Mouse (Mus musculus): Measurements from ENCODE around the gene Tapbp.
A peak's percentile ranks its signal among the peaks of the same experiment; 100 is the strongest.

Tapbp gene

GRCm38 (mm10) chr17:33956336-33956735, 40.6 kb downstream of the Tapbp start:
- TF ChIP-seq NANOG (IDR thresholded peaks at IDR 0.05; ENCODE audit: borderline replicate concordance, low read length) (no peak), CTCF (conservative IDR thresholded peaks at IDR 0.05; ENCODE audit: low read length) (no peak), POU5F1 (IDR thresholded peaks at IDR 0.05; ENCODE audit: borderline replicate concordance, low read length) (no peak)
- H3K27me3 ChIP-seq (ENCODE audit: insufficient read depth, low read length), result no peaks in the 10 kb centered on the region
- peak overlapping the region; percentile 95 for H3K4me3 ChIP-seq (replicated peaks; ENCODE audit: low read length)
- H3K4me1 ChIP-seq (replicated peaks; ENCODE audit: low read depth, low read length), result peaks cover 42% of the 10 kb centered on the region
- H3K9me3 ChIP-seq (ENCODE audit: low read length), result no peaks in the 10 kb centered on the region
- peaks cover 80% of the 10 kb centered on the region for H3K36me3 ChIP-seq (ENCODE audit: insufficient read depth, low read length)

GRCm38 (mm10) chr17:33957493-33957892, 41.8 kb downstream of the Tapbp start:
- no peaks in the 10 kb centered on the region for H3K27me3 ChIP-seq (ENCODE audit: insufficient read depth, low read length)
- peaks cover 80% of the 10 kb centered on the region for H3K36me3 ChIP-seq (ENCODE audit: insufficient read depth, low read length)
- H3K4me3 ChIP-seq (replicated peaks; ENCODE audit: low read length), result no peak overlapping the region
- peaks cover 36% of the 10 kb centered on the region for H3K4me1 ChIP-seq (replicated peaks; ENCODE audit: low read depth, low read length)
- no peaks in the 10 kb centered on the region for H3K9me3 ChIP-seq (ENCODE audit: low read length)
- TF ChIP-seq CTCF (conservative IDR thresholded peaks at IDR 0.05; ENCODE audit: low read length) (no peak), POU5F1 (IDR thresholded peaks at IDR 0.05; ENCODE audit: borderline replicate concordance, low read length) (no peak), NANOG (IDR thresholded peaks at IDR 0.05; ENCODE audit: borderline replicate concordance, low read length) (no peak)

- H3K4me3 ChIP-seq (replicated peaks; ENCODE audit: low read length), result no peak overlapping the region
- peaks cover 27% of the 10 kb centered on the region for H3K4me1 ChIP-seq (replicated peaks; ENCODE audit: low read depth, low read length)
- H3K36me3 ChIP-seq (ENCODE audit: insufficient read depth, low read length), result peaks cover 80% of the 10 kb centered on the region
- no peaks in the 10 kb centered on the region for H3K9me3 ChIP-seq (ENCODE audit: low read length)
- no peak for TF ChIP-seq NANOG (IDR thresholded peaks at IDR 0.05; ENCODE audit: borderline replicate concordance, low read length)
- no peak for TF ChIP-seq POU5F1 (IDR thresholded peaks at IDR 0.05; ENCODE audit: borderline replicate concordance, low read length)
- TF ChIP-seq CTCF (conservative IDR thresholded peaks at IDR 0.05; ENCODE audit: low read length), result no peak
- no peaks in the 10 kb centered on the region for H3K27me3 ChIP-seq (ENCODE audit: insufficient read depth, low read length)
Observed at GRCm38 (mm10) chr17:33958451-33958850, 42.8 kb downstream of the Tapbp start.

GRCm38 (mm10) chr17:33959135-33959534, 43.4 kb downstream of the Tapbp start:
- Histone ChIP-seq H3K4me1 (replicated peaks; ENCODE audit: low read depth, low read length) (peaks cover 22% of the 10 kb centered on the region), H3K36me3 (ENCODE audit: insufficient read depth, low read length) (peaks cover 80% of the 10 kb centered on the region), H3K4me3 (replicated peaks; ENCODE audit: low read length) (no peak overlapping the region), H3K9me3 (ENCODE audit: low read length) (no peaks in the 10 kb centered on the region), H3K27me3 (ENCODE audit: insufficient read depth, low read length) (no peaks in the 10 kb centered on the region)
- TF ChIP-seq POU5F1 (IDR thresholded peaks at IDR 0.05; ENCODE audit: borderline replicate concordance, low read length), result no peak
- no peak for TF ChIP-seq NANOG (IDR thresholded peaks at IDR 0.05; ENCODE audit: borderline replicate concordance, low read length)
- TF ChIP-seq CTCF (conservative IDR thresholded peaks at IDR 0.05; ENCODE audit: low read length), result no peak

DNA sequence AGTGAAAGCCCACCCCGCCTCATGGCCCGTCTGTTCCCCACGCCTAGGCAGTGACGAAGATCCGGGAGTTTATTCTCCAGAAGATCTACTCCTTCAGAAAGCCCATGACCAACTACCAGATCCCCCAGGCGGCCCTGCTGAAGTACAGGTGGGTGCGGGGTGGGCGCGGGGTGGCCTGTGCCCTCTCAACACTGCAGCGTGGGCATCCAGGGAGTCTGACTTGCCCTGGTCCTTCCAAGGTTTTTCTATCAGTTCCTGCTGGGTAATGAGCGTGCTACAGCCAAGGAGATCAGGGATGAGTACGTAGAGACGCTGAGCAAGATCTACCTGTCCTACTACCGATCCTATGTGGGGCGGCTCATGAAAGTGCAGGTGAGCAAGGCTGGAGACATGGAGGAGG, 44.2 kb downstream of the Tapbp start:
- Histone ChIP-seq H3K36me3 (ENCODE audit: insufficient read depth, low read length) (peaks cover 77% of the 10 kb centered on the region), H3K27me3 (ENCODE audit: insufficient read depth, low read length) (no peaks in the 10 kb centered on the region), H3K4me3 (replicated peaks; ENCODE audit: low read length) (no peak overlapping the region), H3K9me3 (ENCODE audit: low read length) (no peaks in the 10 kb centered on the region), H3K4me1 (replicated peaks; ENCODE audit: low read depth, low read length) (peaks cover 17% of the 10 kb centered on the region)
- TF ChIP-seq POU5F1 (IDR thresholded peaks at IDR 0.05; ENCODE audit: borderline replicate concordance, low read length) (no peak), CTCF (conservative IDR thresholded peaks at IDR 0.05; ENCODE audit: low read length) (no peak), NANOG (IDR thresholded peaks at IDR 0.05; ENCODE audit: borderline replicate concordance, low read length) (no peak)

GRCm38 (mm10) chr17:33962876-33963275, 47.2 kb downstream of the Tapbp start:
- Histone ChIP-seq H3K36me3 (ENCODE audit: insufficient read depth, low read length) (peaks cover 86% of the 10 kb centered on the region), H3K4me3 (replicated peaks; ENCODE audit: low read length) (no peak overlapping the region), H3K9me3 (ENCODE audit: low read length) (no peaks in the 10 kb centered on the region), H3K4me1 (replicated peaks; ENCODE audit: low read depth, low read length) (peaks cover 14% of the 10 kb centered on the region), H3K27me3 (ENCODE audit: insufficient read depth, low read length) (no peaks in the 10 kb centered on the region)
- no peak for TF ChIP-seq NANOG (IDR thresholded peaks at IDR 0.05; ENCODE audit: borderline replicate concordance, low read length)
- no peak for TF ChIP-seq POU5F1 (IDR thresholded peaks at IDR 0.05; ENCODE audit: borderline replicate concordance, low read length)
- TF ChIP-seq CTCF (conservative IDR thresholded peaks at IDR 0.05; ENCODE audit: low read length), result no peak

GRCm38 (mm10) chr17:33965082-33965845, 49.6 kb downstream of the Tapbp start:
- H3K9me3 ChIP-seq (ENCODE audit: low read length), result no peaks in the 10 kb centered on the region
- H3K4me3 ChIP-seq (replicated peaks; ENCODE audit: low read length), result no peak overlapping the region
- peaks cover 17% of the 10 kb centered on the region for H3K4me1 ChIP-seq (replicated peaks; ENCODE audit: low read depth, low read length)
- TF ChIP-seq CTCF (conservative IDR thresholded peaks at IDR 0.05; ENCODE audit: low read length), result no peak
- TF ChIP-seq POU5F1 (IDR thresholded peaks at IDR 0.05; ENCODE audit: borderline replicate concordance, low read length), result no peak
- TF ChIP-seq NANOG (IDR thresholded peaks at IDR 0.05; ENCODE audit: borderline replicate concordance, low read length), result no peak
- peaks cover 62% of the 10 kb centered on the region for H3K36me3 ChIP-seq (ENCODE audit: insufficient read depth, low read length)
- no peaks in the 10 kb centered on the region for H3K27me3 ChIP-seq (ENCODE audit: insufficient read depth, low read length)

DNA sequence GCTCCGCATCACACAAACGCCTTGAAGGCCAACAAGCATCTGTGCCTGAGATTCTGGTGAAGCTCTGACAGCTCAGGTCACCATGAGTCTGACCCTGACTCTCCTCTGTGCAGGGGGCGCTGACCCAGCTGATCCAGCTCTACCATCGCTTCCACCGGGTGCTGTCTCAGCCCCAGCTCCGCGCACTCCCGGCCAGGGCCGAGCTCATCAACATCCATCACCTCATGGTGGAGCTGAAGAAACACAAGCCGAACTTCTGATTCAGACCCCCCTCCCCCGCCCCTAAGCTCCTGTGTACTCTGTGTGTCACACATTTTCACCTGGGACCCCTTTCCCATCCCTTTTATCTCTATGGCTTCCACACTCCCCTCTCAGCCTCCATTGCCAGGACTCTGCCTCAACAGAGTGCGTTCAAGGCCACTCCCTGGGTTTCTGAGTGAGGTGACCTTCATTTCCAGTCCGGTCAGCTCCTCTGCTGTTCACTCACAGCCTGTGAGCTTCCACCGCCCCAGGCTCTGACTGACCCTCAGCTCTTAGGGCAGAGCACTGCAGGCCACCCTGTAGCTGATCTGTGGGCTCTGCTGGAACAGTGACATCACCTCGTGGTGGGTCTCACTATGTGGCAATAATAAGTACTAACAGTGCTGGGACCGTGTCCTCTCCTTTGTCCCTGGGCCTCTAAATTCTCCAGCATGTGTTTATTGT, 50.3 kb downstream of the Tapbp start:
- Histone ChIP-seq H3K4me1 (replicated peaks; ENCODE audit: low read depth, low read length) (peaks cover 17% of the 10 kb centered on the region), H3K36me3 (ENCODE audit: insufficient read depth, low read length) (peaks cover 55% of the 10 kb centered on the region), H3K9me3 (ENCODE audit: low read length) (no peaks in the 10 kb centered on the region), H3K4me3 (replicated peaks; ENCODE audit: low read length) (no peak overlapping the region), H3K27me3 (ENCODE audit: insufficient read depth, low read length) (no peaks in the 10 kb centered on the region)
- no peak for TF ChIP-seq CTCF (conservative IDR thresholded peaks at IDR 0.05; ENCODE audit: low read length)
- no peak for TF ChIP-seq NANOG (IDR thresholded peaks at IDR 0.05; ENCODE audit: borderline replicate concordance, low read length)
- TF ChIP-seq POU5F1 (IDR thresholded peaks at IDR 0.05; ENCODE audit: borderline replicate concordance, low read length), result no peak

All from E14TG2a.4 (cell line).